Mouse (Mus musculus) megakaryocyte progenitor cell, adult 5-6 weeks (primary cell): ENCODE measurements at regions not wholly inside any gene's neighbourhood (a gene's known extent, or its start where the extent isn't known, plus 50 kb on each side); places are given as distances from the start of the nearest gene placed in this dataset.

ENCODE experiments used
- ATAC-seq: replicated peaks from 2 replicates; pipeline ENCODE4 v1.8.0; 2016; ENCODE audit warnings: mild to moderate bottlenecking, moderate TSS enrichment, inconsistent platforms; ENCODE audit not compliant: poor library complexity

GRCm38 (mm10) chr12:59330753-59331152, 111.2 kb upstream of the Fbxo33 start:
- no peak for ATAC-seq

GRCm38 (mm10) chr12:59312703-59313102, 93.2 kb upstream of the Fbxo33 start:
- ATAC-seq = no peak

DNA sequence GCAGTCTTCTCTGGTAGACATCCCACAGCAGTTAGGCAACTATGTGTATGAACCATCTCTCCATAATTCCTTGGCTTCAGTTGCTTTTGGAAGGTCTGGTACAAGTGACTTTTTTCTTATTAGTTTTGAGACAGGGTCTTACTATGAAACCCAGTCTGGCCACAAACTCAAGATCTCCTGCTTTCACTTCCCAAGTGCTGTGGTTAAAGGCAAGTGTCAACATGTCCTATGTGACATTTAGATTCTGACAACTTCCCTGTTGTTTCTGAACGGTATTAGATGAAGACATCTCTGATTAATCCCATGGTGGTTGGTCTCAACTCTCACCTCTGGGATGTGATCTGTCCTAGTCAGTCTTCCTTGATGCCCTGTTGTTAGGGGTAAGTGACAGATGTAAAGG, 88.4 kb upstream of the Fbxo33 start:
- peak; percentile 63 for ATAC-seq

DNA sequence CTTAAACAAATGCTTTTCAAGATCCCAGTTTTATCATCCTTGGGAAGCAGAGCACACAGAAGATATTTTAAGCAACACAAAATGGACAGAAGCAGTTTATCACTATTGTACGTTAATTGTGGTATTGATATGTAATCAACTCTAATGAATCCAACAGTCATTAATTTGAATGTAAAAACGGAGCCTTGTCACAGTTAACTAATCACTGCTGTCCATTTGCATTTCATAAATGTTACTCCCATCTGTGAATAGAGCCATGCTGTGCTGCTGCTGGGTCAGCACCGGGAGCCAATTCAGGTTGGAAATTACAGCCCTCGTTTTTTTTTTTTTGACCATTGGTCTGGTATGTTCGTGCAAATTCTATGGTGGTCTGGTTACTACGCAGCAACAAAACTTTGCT, 85.0 kb upstream of the Fbxo33 start:
- ATAC-seq = no peak
